Mouse (Mus musculus) CD4-positive, CD25-positive, alpha-beta regulatory T cell, adult 2 months (primary cell): ENCODE results near the gene Zfp84.

Experiments used
- DNase-seq: peaks from one replicate; pipeline ENCODE4 v3.0.0-alpha.2; 2012; ENCODE audit warnings: low read depth, low spot score

The Zfp84 gene

DNA sequence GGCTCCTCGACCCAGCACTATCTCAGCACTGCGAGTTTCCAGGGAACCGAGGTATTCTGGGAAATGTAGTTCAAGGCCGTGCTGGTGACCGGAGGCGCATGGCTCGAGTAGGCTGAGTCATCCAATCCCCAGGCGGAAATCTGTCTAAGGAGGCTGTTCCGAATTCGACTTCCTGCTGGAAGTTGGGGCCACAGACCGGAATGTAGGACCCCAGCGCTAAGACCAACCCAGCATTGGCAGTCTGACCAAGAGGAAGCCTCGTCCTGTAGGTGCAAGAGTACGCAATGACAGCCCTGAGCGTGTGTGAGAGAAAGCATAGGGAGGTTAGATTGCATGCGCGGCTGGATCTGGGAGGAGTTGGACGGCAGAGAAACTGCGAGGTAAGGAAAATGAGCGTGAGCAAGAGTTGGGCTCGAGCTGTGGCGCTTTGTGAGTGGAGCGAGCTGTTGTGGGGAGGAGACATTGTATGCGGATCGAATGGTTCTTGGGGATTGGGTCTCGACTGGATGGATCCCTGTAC lies 47.6 kb downstream of the Zfp84 start, which contains the start of gene Zfp790:
TSS of gene Zfp790 (plus strand) at position 205 of the 520 bp plus-strand sequence.
- DNase-seq = peak; percentile 92

DNA sequence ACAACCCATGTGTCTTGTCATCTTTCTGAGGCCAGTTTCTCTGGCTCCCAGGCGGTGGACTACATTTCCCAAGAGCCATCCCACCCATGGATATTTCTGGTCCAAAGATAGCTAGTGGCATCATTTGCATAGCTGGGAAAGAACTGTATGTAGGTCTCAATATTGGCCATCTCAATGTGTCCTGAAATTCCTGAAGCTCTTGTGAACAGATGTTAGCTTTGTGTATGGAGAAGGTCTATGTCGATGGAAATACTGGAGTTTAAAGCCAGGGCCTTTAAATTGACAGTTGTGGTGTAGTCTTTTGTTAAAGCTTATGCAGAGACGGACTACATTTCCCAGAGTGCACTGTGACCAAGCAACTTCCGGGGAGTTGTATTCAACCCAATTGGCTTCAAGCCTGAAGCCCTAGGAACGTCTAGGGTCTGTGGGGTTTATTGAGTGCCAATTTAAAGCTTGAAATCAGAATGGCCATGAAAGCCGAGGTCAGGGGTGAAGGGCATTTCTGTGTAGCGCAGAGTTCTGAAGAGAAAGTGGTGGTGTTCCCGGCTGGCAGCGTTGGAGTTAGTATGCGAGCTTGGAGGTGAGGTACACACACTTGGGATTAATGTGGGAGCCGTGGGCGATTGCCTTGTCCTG lies 50.4 kb downstream of the Zfp84 start:
- peak; percentile 87 for DNase-seq

DNA sequence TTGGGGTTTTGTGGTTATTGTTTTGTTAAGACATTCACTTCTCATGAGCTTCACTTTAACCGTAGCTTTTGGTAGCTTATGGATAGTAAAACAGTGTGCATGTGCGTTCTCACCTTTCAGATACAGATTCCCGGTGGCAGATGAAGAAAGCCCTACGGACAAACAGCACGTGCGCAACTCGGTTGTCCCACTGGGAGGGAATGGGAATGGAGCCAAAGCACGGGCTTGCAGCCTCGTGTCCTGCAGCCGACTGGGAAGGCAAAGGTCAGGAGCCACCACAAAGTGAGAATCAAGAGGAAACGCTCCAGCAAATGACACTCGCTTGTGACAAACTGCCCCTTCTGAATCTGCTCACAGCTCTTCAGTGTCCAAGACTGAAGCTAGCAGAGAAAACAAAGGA lies 59.6 kb downstream of the Zfp84 start:
- no peak for DNase-seq
